Mouse (Mus musculus): ENCODE measurements around the gene Ednra.

Ednra gene

GRCm38 (mm10) chr8:77724046-77724930 lies at the start of gene Ednra:
Gene Ednra, minus strand, starts transcription at chr8:77724464.
- DNase-seq (ENCODE audit: low spot score in 2 of 2) = no peak

GRCm38 (mm10) chr8:77773831-77774230 lies 49.6 kb upstream of the Ednra start:
- no peak for DNase-seq (ENCODE audit: low spot score in 2 of 2)

- DNase-seq (ENCODE audit: low spot score in 2 of 2) = no peak
These were observed 49.0 kb upstream of the Ednra start for GRCm38 (mm10) chr8:77773256-77773655.

DNA sequence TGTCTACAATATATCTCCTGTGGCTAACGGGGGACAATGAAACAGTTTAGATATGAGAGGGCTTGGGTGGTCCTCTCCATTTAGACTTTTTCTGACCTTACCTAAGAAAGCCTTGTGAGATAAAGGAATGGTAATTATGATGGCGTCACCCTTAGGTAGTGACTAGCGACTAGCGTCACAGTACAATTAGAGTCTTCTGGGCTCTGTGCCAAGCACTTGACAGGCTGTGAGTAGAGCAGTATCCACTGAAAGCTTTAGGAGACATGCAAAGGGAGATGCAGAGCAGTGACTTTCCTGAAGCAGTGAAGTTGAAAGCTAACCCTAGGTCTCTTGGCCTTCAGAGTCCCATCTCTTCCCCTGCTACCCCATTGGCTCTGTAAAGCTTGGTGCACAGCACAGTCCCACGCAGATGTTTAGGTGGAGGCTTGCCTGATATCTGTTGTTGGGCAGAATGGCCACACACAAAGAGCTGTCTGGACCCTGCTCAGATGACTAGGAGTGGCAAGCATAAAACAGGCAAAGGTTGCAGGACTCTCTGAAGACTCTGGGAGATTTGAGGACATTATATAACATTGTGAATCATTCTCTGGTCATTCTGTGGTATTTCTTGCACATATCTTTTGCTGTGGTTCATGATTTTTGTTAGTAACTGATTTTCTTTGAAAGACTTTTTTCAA lies 48.1 kb upstream of the Ednra start:
- no peak for DNase-seq (ENCODE audit: low spot score in 2 of 2)

GRCm38 (mm10) chr8:77770966-77771365 lies 46.7 kb upstream of the Ednra start:
- DNase-seq (ENCODE audit: low spot score in 2 of 2) = no peak

- no peak for DNase-seq (ENCODE audit: low spot score in 2 of 2)
These were observed 44.7 kb upstream of the Ednra start for GRCm38 (mm10) chr8:77768916-77769315.

- no peak for DNase-seq (ENCODE audit: low spot score in 2 of 2)
These were observed 40.0 kb upstream of the Ednra start for GRCm38 (mm10) chr8:77764253-77764652.

DNA sequence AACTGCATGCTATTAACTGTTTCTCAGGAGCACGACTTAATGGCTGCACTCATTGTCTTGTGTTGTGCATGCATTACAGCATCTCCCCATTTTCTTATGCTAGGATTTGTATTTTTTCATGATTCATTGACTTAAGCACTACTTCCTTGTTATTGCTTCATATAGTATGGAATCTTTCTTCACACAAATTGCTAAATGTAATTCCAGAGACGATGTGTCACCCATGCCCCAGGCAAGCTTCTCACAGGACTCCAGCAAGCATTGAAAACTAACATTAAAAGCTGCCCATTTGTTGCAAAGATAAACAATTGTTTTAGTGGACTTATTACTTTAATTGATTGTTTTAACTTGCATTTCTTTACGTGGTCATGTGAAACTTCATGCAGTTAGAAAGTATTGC lies 38.7 kb upstream of the Ednra start:
- DNase-seq (ENCODE audit: low spot score in 2 of 2) = no peak

GRCm38 (mm10) chr8:77755441-77755840 lies 31.2 kb upstream of the Ednra start:
- DNase-seq (ENCODE audit: low spot score in 2 of 2) = no peak

GRCm38 (mm10) chr8:77753796-77754195 lies 29.5 kb upstream of the Ednra start:
- no peak for DNase-seq (ENCODE audit: low spot score in 2 of 2)

DNA sequence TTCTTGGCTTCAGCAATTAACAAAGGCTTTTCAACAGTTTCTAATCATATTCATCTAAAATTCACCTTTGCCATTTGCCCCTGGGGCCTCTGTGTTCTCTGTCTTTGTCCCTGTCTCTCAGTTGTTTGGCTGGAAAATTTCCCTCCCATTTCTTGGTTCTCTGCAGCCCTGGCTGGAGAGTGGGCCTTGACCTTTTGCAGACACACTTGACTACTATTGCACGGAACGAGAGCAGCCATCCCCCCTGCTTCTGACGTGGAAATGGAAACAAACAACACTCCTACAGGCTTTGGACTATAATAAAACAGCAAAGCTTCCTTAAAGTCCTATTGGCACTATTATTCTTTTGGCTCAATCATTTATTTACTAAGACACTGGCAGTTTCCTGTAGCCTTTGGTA lies 27.8 kb upstream of the Ednra start:
- DNase-seq (ENCODE audit: low spot score in 2 of 2) = no peak

- DNase-seq (ENCODE audit: low spot score in 2 of 2) = no peak
These were observed 26.1 kb upstream of the Ednra start for GRCm38 (mm10) chr8:77750407-77750806.

DNA sequence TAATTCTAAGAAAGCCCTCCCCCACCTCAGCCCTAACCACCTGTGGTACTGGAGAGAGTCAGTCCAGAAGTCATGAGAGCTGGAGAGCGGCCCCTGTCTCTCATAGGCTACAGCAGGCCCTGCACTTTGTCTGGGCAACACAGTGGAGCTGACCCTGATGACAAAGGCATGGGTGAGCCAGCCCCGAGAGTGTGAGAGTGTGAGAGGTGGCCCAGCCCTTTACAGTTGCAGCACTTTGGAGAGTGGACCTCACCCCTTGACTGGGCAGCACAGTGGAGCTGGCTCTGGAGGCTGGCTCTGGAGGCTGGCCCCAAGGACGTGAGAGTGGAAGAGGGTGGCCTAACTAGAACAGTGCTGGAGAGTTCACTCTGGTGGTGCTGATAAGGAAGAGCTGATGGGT lies 20.2 kb upstream of the Ednra start:
- DNase-seq (ENCODE audit: low spot score in 2 of 2) = no peak

DNA sequence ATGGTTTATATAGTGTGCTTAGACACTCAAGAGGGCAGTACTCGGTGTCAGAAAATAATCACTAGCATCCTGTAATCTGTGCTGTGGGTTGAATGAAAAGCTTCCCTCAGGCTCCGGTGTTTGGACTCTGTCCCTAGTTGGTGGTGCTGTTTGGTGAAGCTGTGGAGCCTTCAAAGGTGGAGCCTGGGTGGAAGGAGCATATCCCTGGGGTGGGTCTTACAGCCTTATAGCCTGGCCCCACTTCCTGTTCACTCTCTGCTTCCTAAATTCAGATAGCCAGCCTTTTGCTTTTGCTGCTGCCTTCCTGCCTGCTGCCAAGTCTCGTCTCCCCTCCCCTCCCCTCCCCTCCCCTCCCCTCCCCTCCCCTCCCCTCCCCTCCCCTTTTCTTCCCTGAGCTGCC lies 18.1 kb upstream of the Ednra start:
- DNase-seq (ENCODE audit: low spot score in 2 of 2) = no peak

GRCm38 (mm10) chr8:77741050-77741777 lies 16.9 kb upstream of the Ednra start:
- no peak for DNase-seq (ENCODE audit: low spot score in 2 of 2)

GRCm38 (mm10) chr8:77738419-77738818 lies 14.2 kb upstream of the Ednra start:
- no peak for DNase-seq (ENCODE audit: low spot score in 2 of 2)

DNA sequence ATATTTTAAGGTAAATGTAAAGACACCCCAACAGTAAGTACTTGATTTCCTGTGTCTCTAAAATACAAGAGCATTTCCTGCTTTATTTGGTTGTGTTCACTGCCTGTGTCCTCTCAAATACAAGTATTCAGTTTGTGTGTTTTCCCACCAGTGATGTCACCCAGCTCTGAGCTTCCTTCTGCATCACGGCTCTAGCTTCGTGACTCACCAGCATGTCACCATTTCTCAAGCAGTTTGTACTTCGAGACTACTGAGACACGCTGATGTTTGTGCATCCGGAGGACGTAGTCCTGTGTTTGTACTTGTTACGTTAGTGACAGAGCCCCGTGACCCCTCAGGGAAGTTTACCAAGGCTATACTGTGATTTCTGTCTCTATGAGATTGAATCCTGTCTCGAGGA lies 13.1 kb upstream of the Ednra start:
- no peak for DNase-seq (ENCODE audit: low spot score in 2 of 2)

- DNase-seq (ENCODE audit: low spot score in 2 of 2) = no peak
These were observed 9.5 kb upstream of the Ednra start for GRCm38 (mm10) chr8:77733792-77734191.

GRCm38 (mm10) chr8:77732964-77733363 lies 8.7 kb upstream of the Ednra start:
- DNase-seq (ENCODE audit: low spot score in 2 of 2) = no peak

- DNase-seq (ENCODE audit: low spot score in 2 of 2) = no peak
These were observed 1.1 kb upstream of the Ednra start for GRCm38 (mm10) chr8:77725406-77725805.

DNA sequence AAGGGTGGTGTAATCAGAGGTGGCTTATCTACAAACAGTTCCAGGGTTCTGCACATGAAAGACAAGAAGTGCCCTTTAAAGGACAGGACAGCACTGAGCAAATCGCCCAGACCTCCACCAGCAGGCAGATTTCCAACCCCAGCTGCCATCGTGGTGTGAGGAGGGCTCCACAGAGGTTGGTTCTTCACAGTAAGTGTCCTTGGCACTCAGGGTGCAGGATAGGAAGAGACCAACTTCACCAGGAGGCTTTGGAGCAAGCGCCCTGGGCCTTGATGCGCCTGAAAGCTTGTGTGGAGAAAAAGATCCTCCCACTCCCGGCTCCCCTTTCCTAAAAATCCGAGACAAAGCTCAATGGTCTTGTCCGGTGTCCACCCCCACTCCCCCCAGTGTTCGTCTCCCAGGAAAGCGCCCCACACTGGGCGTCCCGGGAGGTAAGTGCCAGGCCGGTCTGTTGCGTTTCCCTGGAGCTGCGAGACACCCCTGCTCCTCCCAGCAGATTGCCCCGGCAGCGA lies 674 bp downstream of the Ednra start:
- no peak for DNase-seq (ENCODE audit: low spot score in 2 of 2)

DNA sequence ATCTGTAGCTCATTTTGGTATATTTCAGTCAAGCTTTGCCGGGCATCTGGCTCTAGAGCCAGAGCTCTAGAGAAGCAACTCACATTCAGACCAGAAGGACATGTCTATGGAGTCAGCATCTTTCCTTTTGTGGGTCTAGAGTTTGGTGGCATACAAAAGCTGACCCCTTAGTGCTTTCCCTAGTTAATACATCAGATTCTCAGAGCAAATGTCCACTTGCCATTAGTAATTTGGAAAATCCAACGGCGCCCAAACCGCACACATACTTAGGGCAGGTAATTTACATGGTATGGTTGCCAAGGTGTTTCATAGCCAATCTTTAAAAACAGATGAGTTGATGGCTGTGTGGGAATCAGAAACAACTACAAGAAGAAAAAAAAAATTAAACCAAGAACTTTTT lies 1.2 kb downstream of the Ednra start:
- DNase-seq (ENCODE audit: low spot score in 2 of 2) = no peak
